Mouse (Mus musculus) kidney, embryonic 14.5 days (tissue): ENCODE measurements around the gene Twist1. TPM values are rescaled to one million over a fixed set of nuclear protein-coding genes. Genes with fewer than 3 reads are reported as not detected.

Source experiments
- ATAC-seq: fragments of 200-750 bp; cut with Nextera tagmentation; 2 replicates; pipeline ENCODE4 v1.8.0; 2017; ENCODE audit warnings: moderate number of reproducible peaks, mild to moderate bottlenecking, moderate TSS enrichment, moderate library complexity; ENCODE audit not compliant: low FRiP score, low TSS enrichment
- H3K27ac ChIP-seq: fragments of 300-500 bp; sonication (generic); 2 replicates; pipeline ENCODE4 v1.5.1; 2014; ENCODE audit warnings: low read depth, mild to moderate bottlenecking, low read length, moderate library complexity, mixed read lengths
- H3K27me3 ChIP-seq: fragments of 300-500 bp; sonication (generic); 2 replicates; pipeline ENCODE4 v1.6.1; 2014; ENCODE audit warnings: mild to moderate bottlenecking, low read length; ENCODE audit not compliant: control insufficient read depth, insufficient read depth
- H3K36me3 ChIP-seq: fragments of 300-500 bp; sonication (generic); 2 replicates; pipeline ENCODE4 v1.6.1; 2014; ENCODE audit warnings: low read length, mixed read lengths; ENCODE audit not compliant: control insufficient read depth, insufficient read depth
- H3K4me1 ChIP-seq: fragments of 300-500 bp; sonication (generic); 2 replicates; pipeline ENCODE4 v1.6.1; 2014; ENCODE audit warnings: low read length, mixed read lengths; ENCODE audit not compliant: control insufficient read depth, insufficient read depth
- H3K4me2 ChIP-seq: fragments of 300-500 bp; sonication (generic); replicated peaks from 2 replicates; pipeline ENCODE4 v1.6.1; 2014; ENCODE audit warnings: low read depth, mild to moderate bottlenecking, low read length
- H3K4me3 ChIP-seq: fragments of 300-500 bp; sonication (generic); 2 replicates; pipeline ENCODE4 v1.5.1; 2014; ENCODE audit warnings: mild to moderate bottlenecking, low read length
- H3K9ac ChIP-seq: fragments of 300-500 bp; sonication (generic); 2 replicates; pipeline ENCODE4 v1.6.1; 2014; ENCODE audit warnings: low read depth, mild to moderate bottlenecking, low read length, moderate library complexity
- H3K9me3 ChIP-seq: fragments of 300-500 bp; sonication (generic); 2 replicates; pipeline ENCODE4 v1.6.1; 2016; ENCODE audit warnings: low read length; ENCODE audit not compliant: control insufficient read depth
- WGBS: fragments of 180-500 bp; shearing (Covaris S2); extraction: QIAGEN DNeasy Blood & Tissue Kit; methylation state at CpG from one replicate; pipeline ENCODE4 v1.1.7; 2014; 5-methylcytosine and 5-hydroxymethylcytosine counted together
- polyA plus RNA-seq: library from polyadenylated mRNA; unstranded; fragments of >200 nt; fragmentation: Nextera tagmentation; extraction: Ambion mirVana; gene quantifications from 2 replicates; pipeline ENCODE4 v1.2.1, GENCODE M21; 2014

Twist1 gene
- polyA plus RNA-seq, 1 experiment from 2014 or later = 5.8 TPM

DNA sequence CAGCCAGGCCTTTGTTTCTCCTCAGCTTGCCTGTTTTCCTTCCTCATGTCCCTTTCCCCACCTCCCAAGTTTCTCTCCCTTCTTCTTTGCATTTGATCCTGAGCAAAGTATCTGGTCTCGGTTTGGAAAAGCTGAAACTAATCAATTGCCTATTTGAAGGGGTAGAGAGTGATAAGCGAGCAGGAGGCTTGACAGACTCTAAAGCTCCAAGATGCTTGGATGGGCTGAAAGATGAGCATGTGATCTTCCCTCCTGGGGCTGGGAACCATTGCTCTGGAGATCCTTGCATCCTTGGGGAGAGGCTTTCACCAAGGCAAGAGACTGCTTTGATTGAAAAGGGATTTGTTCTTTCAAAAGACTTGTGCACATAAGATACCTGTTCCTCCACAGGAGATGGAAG, 7.0 kb downstream of the Twist1 start:
- peaks cover 76% of the 10 kb centered on the region for H3K27me3 ChIP-seq
- peaks cover 14% of the 10 kb centered on the region; the same call in 1 of the 2 replicates for H3K4me1 ChIP-seq

DNA sequence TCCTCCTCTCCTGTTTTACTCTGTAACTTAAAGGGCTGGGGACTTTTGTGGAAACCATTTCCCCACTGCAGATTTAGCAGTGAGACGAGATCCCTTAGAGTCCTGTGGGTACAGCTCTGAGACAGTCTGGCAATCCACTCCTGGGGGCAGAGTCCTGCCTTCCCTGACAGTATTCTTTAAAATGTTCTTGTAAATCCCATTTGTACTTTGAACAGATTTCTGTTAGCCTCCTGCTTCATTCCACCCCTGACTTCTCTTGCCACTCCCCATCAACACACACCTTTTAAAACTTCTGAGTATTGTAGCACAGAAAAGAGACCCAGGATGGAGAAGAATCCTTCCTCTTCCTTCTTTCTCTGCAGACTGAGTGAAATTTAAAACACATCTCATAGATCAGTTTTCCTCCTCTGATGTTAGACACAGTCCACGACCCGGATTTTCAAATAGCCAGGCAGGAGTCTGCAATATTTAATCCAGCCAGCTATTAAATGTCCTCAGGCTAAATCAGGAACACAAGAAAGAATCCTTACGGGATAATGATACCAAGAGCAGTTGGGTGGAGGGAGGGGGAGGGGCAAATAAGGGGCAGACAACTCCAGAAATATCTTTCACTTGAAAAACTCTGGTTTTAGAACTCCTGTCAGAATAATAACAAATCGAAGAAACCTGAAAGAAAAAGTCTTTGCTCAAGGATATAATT, 8.3 kb downstream of the Twist1 start:
- ATAC-seq = no peak
- Histone ChIP-seq H3K4me1 (peaks cover 14% of the 10 kb centered on the region; the same call in 1 of the 2 replicates), H3K9me3 (no peaks in the 10 kb centered on the region), H3K9ac (no peak overlapping the region), H3K4me2 (no peak overlapping the region), H3K27ac (no peak overlapping the region), H3K36me3 (no peaks in the 10 kb centered on the region), H3K4me3 (no peak overlapping the region), H3K27me3 (peaks cover 86% of the 10 kb centered on the region)
- 9% methylated on average over 5 of the region's 5 CpGs for WGBS

More for the DNA sequence above, 7.0 kb downstream of the Twist1 start:
- WGBS = 34% methylated on average over 2 of the region's 2 CpGs
- H3K9ac ChIP-seq = no peak overlapping the region
- no peak overlapping the region for H3K4me3 ChIP-seq
- H3K9me3 ChIP-seq = no peaks in the 10 kb centered on the region
- H3K36me3 ChIP-seq = no peaks in the 10 kb centered on the region
- no peak overlapping the region for H3K27ac ChIP-seq
- ATAC-seq = no peak
- no peak overlapping the region for H3K4me2 ChIP-seq

DNA sequence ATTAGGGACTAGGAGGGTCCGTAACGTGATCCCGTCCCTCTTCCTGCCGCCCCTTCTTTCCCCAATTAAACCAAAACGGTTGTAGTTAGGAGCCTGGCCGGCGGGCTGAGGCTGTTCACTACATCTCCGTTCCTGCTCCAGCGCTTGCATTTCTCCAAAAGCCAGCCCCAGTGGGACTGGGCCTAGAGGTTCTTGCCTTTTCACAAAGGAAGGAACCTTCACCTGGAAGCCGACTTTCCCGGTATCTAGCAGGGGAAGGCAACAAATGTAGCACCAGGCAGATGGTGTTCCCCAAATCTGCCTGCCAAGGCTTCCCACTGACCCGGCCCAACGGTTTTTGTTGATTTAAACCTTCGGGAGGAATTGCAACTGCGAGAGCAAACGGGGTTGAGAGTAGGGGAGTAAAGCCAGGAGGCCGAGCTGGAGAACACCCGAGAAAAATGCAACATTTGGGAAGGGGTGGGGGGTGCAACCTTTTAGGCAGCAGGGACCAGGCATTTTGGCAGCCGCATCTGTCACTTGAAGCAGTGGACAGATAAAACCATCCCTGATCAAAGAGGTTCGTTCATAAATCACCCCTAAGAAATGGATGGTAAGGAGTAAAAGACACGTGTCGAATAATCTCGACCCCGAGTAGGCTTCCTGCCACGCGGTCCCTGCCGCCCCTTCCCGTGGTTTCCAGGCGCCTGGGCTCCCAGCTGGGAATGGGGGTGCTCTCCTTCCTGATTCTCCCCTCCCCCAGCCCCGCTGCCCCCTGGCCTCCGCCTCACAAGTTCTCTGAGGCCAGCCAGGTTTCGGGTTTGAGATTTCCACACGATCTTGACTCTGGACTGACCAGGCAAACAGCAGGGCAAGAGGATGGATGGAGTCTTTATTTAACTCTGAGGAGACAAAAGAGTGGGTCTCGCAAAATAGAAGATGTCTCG, 9.3 kb downstream of the Twist1 start:
- ATAC-seq = peak; percentile 55
- H3K4me1 ChIP-seq = peaks cover 14% of the 10 kb centered on the region; the same call in 1 of the 2 replicates
- 1% methylated on average over 35 of the region's 35 CpGs for WGBS
- peaks cover 85% of the 10 kb centered on the region for H3K27me3 ChIP-seq
- H3K9me3 ChIP-seq = no peaks in the 10 kb centered on the region
- 0 out of 2 replicates have a peak overlapping the region, but pooled peaks have one; percentile 23 for H3K9ac ChIP-seq
- H3K4me2 ChIP-seq = peak overlapping the region; percentile 41
- no peaks in the 10 kb centered on the region for H3K36me3 ChIP-seq
- H3K27ac ChIP-seq = no peak overlapping the region
- H3K4me3 ChIP-seq = peak overlapping the region; percentile 25

DNA sequence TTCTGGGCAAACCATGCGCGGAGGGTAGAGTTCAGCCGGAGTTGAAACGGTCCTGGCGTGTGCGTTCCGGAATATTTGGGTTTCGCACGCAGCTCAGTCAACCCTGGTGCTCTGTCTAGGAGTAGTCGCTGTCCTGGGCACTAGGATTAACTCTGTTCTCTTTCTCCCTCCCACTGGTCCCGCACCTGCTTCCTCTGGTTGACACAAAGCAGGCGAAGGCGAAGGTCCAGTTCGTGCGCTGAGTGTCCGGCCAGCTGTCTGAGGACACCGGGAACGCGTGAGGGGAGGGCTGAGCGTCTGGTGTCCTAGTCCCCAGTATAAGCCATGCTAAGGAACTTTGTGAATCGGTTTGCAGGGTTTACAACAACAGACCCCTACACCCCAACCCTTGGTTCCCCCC, 10.0 kb downstream of the Twist1 start:
- peak; percentile 13; the same call in 1 of the 2 replicates for ATAC-seq
- peak overlapping the region; percentile 25 for H3K4me3 ChIP-seq
- peak overlapping the region; percentile 41 for H3K4me2 ChIP-seq
- H3K4me1 ChIP-seq = peaks cover 14% of the 10 kb centered on the region; the same call in 1 of the 2 replicates
- 0% methylated on average over 21 of the region's 21 CpGs for WGBS
- H3K27me3 ChIP-seq = peaks cover 81% of the 10 kb centered on the region
- H3K9ac ChIP-seq = no peak overlapping the region
- no peaks in the 10 kb centered on the region for H3K36me3 ChIP-seq
- H3K27ac ChIP-seq = no peak overlapping the region
- H3K9me3 ChIP-seq = no peaks in the 10 kb centered on the region

DNA sequence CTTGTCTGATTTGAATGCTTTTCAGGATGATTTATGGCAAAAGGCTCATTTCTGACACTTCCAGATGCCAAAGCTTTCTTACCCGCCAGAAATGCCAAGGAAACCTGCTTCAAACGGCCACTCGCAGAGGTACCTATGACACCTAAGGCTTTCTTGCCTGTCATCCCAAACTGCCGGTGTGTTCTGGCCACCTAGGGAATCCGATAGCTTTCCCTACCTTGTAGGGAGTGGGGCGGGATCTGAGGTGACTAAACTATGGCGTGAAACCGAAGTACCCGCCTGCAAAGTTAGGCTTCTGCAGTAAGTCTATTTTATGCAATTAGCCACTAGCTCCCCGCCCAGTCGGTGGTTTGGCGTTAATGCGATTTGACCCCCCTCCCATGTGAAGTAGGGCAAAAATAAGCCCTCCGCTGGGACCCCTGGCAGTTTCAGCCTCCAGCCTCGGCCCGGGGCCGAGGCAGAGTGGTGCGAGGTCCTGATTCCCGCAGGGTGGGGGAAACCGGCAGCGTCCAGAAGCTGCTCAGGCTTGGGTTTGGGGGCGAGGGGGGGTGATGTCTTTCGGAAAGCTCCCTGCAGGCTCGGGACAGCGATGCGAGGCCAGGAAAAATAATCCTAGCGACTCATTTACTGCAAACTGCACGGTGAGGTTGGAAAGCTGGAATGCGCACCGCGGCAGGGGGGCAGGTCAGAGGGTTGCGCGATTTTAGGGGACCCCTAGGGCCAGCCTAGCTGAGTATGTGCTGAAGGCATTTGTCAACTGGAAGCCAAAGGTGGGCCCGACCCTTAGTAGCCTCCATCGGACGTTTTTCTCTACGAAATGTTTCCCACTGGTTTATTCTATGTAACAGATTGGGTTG, 10.8 kb downstream of the Twist1 start:
- H3K27me3 ChIP-seq = peaks cover 82% of the 10 kb centered on the region
- no peak overlapping the region for H3K9ac ChIP-seq
- no peak for ATAC-seq
- peak overlapping the region; percentile 25 for H3K4me3 ChIP-seq
- WGBS = 2% methylated on average over 37 of the region's 37 CpGs
- H3K9me3 ChIP-seq = no peaks in the 10 kb centered on the region
- no peak overlapping the region for H3K27ac ChIP-seq
- no peaks in the 10 kb centered on the region for H3K36me3 ChIP-seq
- H3K4me1 ChIP-seq = peaks cover 14% of the 10 kb centered on the region; the same call in 1 of the 2 replicates
- H3K4me2 ChIP-seq = peak overlapping the region; percentile 41

DNA sequence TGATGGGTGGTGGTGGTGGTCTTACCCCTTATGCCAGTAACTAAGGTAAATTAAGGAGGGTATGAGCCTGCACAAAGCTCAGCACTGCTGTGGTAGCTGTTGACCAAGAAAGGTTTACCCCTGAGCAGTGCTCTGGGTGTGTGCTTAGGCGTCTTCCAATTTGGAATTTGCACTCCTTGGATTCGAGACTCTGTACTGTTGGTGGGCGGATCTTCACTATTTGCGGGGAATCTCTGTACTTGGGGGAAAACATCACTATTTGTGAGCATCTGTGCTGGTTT, 11.4 kb downstream of the Twist1 start:
- WGBS = 12% methylated on average over 4 of the region's 4 CpGs

DNA sequence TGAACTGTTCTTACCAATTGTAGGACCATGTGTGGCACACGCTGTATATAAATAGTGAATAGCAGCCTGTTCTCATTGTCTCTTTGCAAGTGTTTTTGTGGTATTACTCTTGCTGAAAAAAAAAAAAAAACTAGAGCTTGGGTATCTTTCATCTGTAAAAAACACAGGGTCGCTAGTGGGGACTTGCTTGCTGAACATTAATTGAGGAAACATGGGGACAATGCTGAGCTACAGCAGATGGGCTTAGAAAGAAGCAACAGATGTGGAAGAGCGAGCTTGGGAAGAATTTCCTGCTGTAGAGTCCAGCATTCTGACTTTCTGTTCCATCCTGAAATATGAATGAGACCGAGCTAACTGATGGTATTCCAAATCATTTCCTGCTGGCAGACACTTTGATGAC, 22.7 kb downstream of the Twist1 start:
- WGBS = 88% methylated on average over 4 of the region's 4 CpGs
- H3K9ac ChIP-seq = no peak overlapping the region
- no peaks in the 10 kb centered on the region for H3K36me3 ChIP-seq
- H3K27ac ChIP-seq = no peak overlapping the region
- H3K9me3 ChIP-seq = no peaks in the 10 kb centered on the region
- H3K4me3 ChIP-seq = no peak overlapping the region
- no peak for ATAC-seq
- no peak overlapping the region for H3K4me2 ChIP-seq
- no peaks in the 10 kb centered on the region; the same call in 1 of the 2 replicates for H3K27me3 ChIP-seq
- no peaks in the 10 kb centered on the region for H3K4me1 ChIP-seq

More for the DNA sequence above, 11.4 kb downstream of the Twist1 start:
- Histone ChIP-seq H3K9me3 (no peaks in the 10 kb centered on the region), H3K27me3 (peaks cover 82% of the 10 kb centered on the region), H3K9ac (no peak overlapping the region), H3K4me3 (no peak overlapping the region), H3K4me1 (peaks cover 14% of the 10 kb centered on the region; the same call in 1 of the 2 replicates), H3K4me2 (no peak overlapping the region), H3K27ac (no peak overlapping the region), H3K36me3 (no peaks in the 10 kb centered on the region)
- 0 out of 2 replicates have a peak, but pooled peaks have one; percentile 22 for ATAC-seq

DNA sequence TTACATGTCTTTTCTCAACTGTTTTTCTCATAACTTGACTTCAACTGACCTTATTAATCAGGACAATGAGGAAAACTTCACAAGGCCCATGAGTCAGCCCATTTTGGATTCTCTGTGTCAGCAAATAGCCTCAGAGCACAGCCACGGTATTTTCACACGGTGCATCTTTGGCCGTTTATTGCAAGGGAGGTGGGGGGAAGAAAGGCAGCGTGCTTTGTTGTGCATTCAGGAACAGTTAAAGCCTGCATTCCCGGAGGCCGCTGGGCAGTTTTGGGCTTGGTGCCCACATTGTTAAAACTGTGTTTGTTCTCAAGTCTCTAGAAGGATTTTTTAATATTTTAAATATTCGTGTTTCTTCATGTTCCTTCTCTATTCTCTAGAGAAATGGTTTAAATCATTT, 24.0 kb downstream of the Twist1 start:
- Histone ChIP-seq H3K4me3 (no peak overlapping the region), H3K9ac (no peak overlapping the region), H3K4me1 (no peaks in the 10 kb centered on the region), H3K9me3 (no peaks in the 10 kb centered on the region), H3K4me2 (no peak overlapping the region), H3K27me3 (no peaks in the 10 kb centered on the region; the same call in 1 of the 2 replicates), H3K36me3 (no peaks in the 10 kb centered on the region), H3K27ac (no peak overlapping the region)
- WGBS = 23% methylated on average over 7 of the region's 7 CpGs
- no peak for ATAC-seq
